Mouse (Mus musculus) CH12.LX (cell line): Measurements from ENCODE around the gene Nthl1.

ENCODE experiments used
- CHD2 ChIP-seq: IDR thresholded peaks from 2 replicates; pipeline ENCODE4 v1.6.1; 2011; ENCODE audit warnings: low read length, improper control_type of control experiment
- CTCF ChIP-seq, 2 experiments: IDR thresholded peaks in 1 of 2; conservative IDR thresholded peaks in 1 of 2; 2 replicates each; pipeline ENCODE4 v1.5.1; 2011 to 2012; ENCODE audit warnings: low read depth in 2 of 2, low read length in 2 of 2, improper control_type of control experiment in 1 of 2, inconsistent platforms in 1 of 2, mild to moderate bottlenecking in 1 of 2, moderate library complexity in 1 of 2
- ELF1 ChIP-seq: IDR thresholded peaks from 2 replicates; pipeline ENCODE4 v1.6.1; 2014; ENCODE audit warnings: low read depth, mild to moderate bottlenecking, inconsistent platforms, low read length, improper control_type of control experiment
- EP300 ChIP-seq: IDR thresholded peaks from 2 replicates; pipeline ENCODE4 v1.6.1; 2011; ENCODE audit warnings: low read length, improper control_type of control experiment
- MAX ChIP-seq: IDR thresholded peaks from 2 replicates; pipeline ENCODE4 v1.6.1; 2011; ENCODE audit warnings: low read length, improper control_type of control experiment
- NELFE ChIP-seq: IDR thresholded peaks from 2 replicates; pipeline ENCODE4 v1.6.1; 2011; ENCODE audit warnings: low read depth, low read length, improper control_type of control experiment
- POLR2A ChIP-seq: IDR thresholded peaks from 2 replicates; pipeline ENCODE4 v1.6.1; 2011; ENCODE audit warnings: low read depth, mild to moderate bottlenecking, improper control_type of control experiment, low read length
- POLR2AphosphoS2 ChIP-seq: IDR thresholded peaks from 2 replicates; pipeline ENCODE4 v1.6.1; 2011; ENCODE audit warnings: low read depth, low read length, improper control_type of control experiment
- SIN3A ChIP-seq: IDR thresholded peaks from 2 replicates; pipeline ENCODE4 v1.6.1; 2012; ENCODE audit warnings: low read length, improper control_type of control experiment, inconsistent platforms
- UBTF ChIP-seq: IDR thresholded peaks from 2 replicates; pipeline ENCODE4 v1.6.1; 2012; ENCODE audit warnings: low read depth, mild to moderate bottlenecking, inconsistent platforms, low read length, improper control_type of control experiment, moderate library complexity

GRCm38 (mm10) chr17:24653967-24654710 lies 21.7 kb downstream of the Nthl1 start:
- TF ChIP-seq CTCF (conservative IDR thresholded peaks at IDR 0.05 in 1 of 2, IDR thresholded peaks at IDR 0.05 in 1 of 2; ENCODE audit: low read depth in 2 of 2, low read length in 2 of 2): peak; percentile 53 to 95; a peak in 3 of 4 replicates
- TF ChIP-seq NELFE: peak; percentile 64; the same call in 1 of the 2 replicates
- 0 out of 2 replicates have a peak, but pooled peaks have one; percentile 24 for TF ChIP-seq POLR2A
- TF ChIP-seq EP300: no peak
- TF ChIP-seq ELF1: peak; percentile 67
- TF ChIP-seq SIN3A: no peak
- peak; percentile 58; the same call in 1 of the 2 replicates for TF ChIP-seq CHD2
- no peak for TF ChIP-seq UBTF
- TF ChIP-seq POLR2AphosphoS2: no peak
- no peak for TF ChIP-seq MAX
